Mouse (Mus musculus): ENCODE measurements around the gene 4930524J08Rik.

The 4930524J08Rik gene

GRCm38 (mm10) chr5:99978699-99979442 is at the start of gene 4930524J08Rik, which contains the start of gene Hnrnpd:
4930524J08Rik (plus strand) TSS chr5:99979061.
Hnrnpd (minus strand) TSS chr5:99978938.
- DNase-seq = peak; percentile 96 to 97

GRCm38 (mm10) chr5:99931910-99932309 is 47.0 kb upstream of the 4930524J08Rik start:
- no peak for DNase-seq

GRCm38 (mm10) chr5:99939440-99939839 is 39.4 kb upstream of the 4930524J08Rik start:
- DNase-seq = no peak

GRCm38 (mm10) chr5:99941273-99941672 is 37.6 kb upstream of the 4930524J08Rik start:
- no peak for DNase-seq

GRCm38 (mm10) chr5:99941776-99942502 is 36.9 kb upstream of the 4930524J08Rik start:
- no peak for DNase-seq

- no peak for DNase-seq
Observed at GRCm38 (mm10) chr5:99952513-99952912, 26.3 kb upstream of the 4930524J08Rik start.

GRCm38 (mm10) chr5:99953883-99954282 is 25.0 kb upstream of the 4930524J08Rik start:
- no peak for DNase-seq

GRCm38 (mm10) chr5:99958666-99959065 is 20.2 kb upstream of the 4930524J08Rik start:
- peak; percentile 39 to 50 for DNase-seq

- DNase-seq = no peak
Observed at GRCm38 (mm10) chr5:99959236-99959936, 19.5 kb upstream of the 4930524J08Rik start.

- DNase-seq = no peak
Observed at GRCm38 (mm10) chr5:99959960-99960359, 18.9 kb upstream of the 4930524J08Rik start.

GRCm38 (mm10) chr5:99973941-99974340 is 4.9 kb upstream of the 4930524J08Rik start:
- peak in 1 of 2 experiments; percentile 16 for DNase-seq

- no peak for DNase-seq
Observed at GRCm38 (mm10) chr5:99975061-99975460, 3.8 kb upstream of the 4930524J08Rik start.

GRCm38 (mm10) chr5:99975776-99976175 is 3.1 kb upstream of the 4930524J08Rik start:
- no peak for DNase-seq

GRCm38 (mm10) chr5:99976334-99976955 is 2.4 kb upstream of the 4930524J08Rik start:
- no peak for DNase-seq

- peak; percentile 85 to 88 for DNase-seq
Observed at GRCm38 (mm10) chr5:99977516-99978301, 1.2 kb upstream of the 4930524J08Rik start.

- no peak for DNase-seq
Observed at GRCm38 (mm10) chr5:99983452-99984061, 4.7 kb downstream of the 4930524J08Rik start.

GRCm38 (mm10) chr5:99994166-99994565 is 15.3 kb downstream of the 4930524J08Rik start:
- no peak for DNase-seq

- no peak for DNase-seq
Observed at GRCm38 (mm10) chr5:99994680-99995079, 15.8 kb downstream of the 4930524J08Rik start.

- DNase-seq = no peak
Observed at GRCm38 (mm10) chr5:100000048-100000447, 21.2 kb downstream of the 4930524J08Rik start.

- no peak for DNase-seq
Observed at GRCm38 (mm10) chr5:100000500-100000899, 21.6 kb downstream of the 4930524J08Rik start.

- DNase-seq = no peak
Observed at GRCm38 (mm10) chr5:100003895-100004294, 25.0 kb downstream of the 4930524J08Rik start.

Measured in lung, adult 18-20 months (tissue).